Comparison of ENCODE assay signal across 14 mouse cellular contexts in the genomic region with DNA sequence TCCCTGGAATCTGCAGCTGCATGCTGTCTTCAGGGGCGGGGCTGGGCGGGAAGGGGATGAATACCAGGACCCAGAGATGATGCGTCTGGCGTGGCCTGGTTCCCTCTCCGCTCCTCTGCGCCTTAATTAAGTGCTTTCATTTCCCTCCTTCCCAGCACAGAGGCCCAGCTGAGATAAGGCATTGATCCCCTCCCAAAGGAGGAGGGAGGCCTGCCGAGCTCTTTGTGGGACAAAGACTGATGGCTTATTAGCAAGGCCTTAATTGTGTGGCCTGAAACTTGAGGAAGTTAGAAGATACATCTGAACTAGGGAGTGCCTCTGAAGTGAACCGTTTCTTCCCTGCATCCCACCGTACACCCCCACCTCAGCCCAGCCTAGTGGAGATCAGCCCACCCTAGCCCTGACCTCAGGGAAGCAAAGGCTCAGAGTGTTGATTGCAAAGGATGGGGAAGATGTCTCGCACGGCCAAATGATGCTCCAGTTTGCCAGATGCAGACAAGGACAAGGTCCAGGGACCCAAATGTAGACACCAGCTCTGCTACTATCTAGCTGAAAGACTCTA.
DNase-seq lines count a peak whose midpoint lies in the region; ATAC-seq and TF ChIP-seq lines count a peak whose summit lies in the region.
"Had no signal": no experiment of that assay in that cellular context is flagged by ENCODE, and none has a peak within 500 bp of the region (broad histone marks: within the 10 kb centered on the region; RNA-seq: fewer than 3 reads in every experiment).

No protein-coding gene starts in this region.

- TF ChIP-seq CTCF in ES-Bruce4 (IDR thresholded peaks at IDR 0.05; ENCODE audit: low read depth, low read length): no peak
- no peak for TF ChIP-seq CTCF in intestine, postnatal 0 days (IDR thresholded peaks at IDR 0.05; ENCODE audit: low read depth)
- TF ChIP-seq CTCF in lung, postnatal 0 days (IDR thresholded peaks at IDR 0.05): no peak

- no peak overlapping the region for H3K4me2 ChIP-seq in heart, embryonic 13.5 days
- no peak overlapping the region for H3K4me2 ChIP-seq in intestine, postnatal 0 days (replicated peaks; ENCODE audit: low read depth)
- H3K4me2 ChIP-seq in lung, postnatal 0 days (replicated peaks; ENCODE audit: low read depth, low read length): no peak overlapping the region
- H3K4me2 ChIP-seq: liver, embryonic 13.5 days had no signal

- no peak for ATAC-seq in heart, embryonic 13.5 days (ENCODE audit: extremely low read depth, insufficient number of reproducible peaks, low FRiP score, low TSS enrichment)
- ATAC-seq in intestine, postnatal 0 days: no peak
- ATAC-seq in megakaryocyte-erythroid progenitor cell, adult 5-6 weeks (replicated peaks; ENCODE audit: low FRiP score, low TSS enrichment, poor library complexity, severe bottlenecking): no peak
- ATAC-seq in lung, postnatal 0 days: no peak

- TF ChIP-seq EP300 in ES-Bruce4 (IDR thresholded peaks at IDR 0.05; ENCODE audit: insufficient read depth, low read depth, low read length): no peak
- no peak for TF ChIP-seq EP300 in lung, postnatal 0 days (IDR thresholded peaks at IDR 0.05)

- 18% methylated on average over 11 of the region's 11 CpGs for WGBS in heart, embryonic 13.5 days
- 9% methylated on average over 11 of the region's 11 CpGs for WGBS in forebrain, embryonic 10.5 days
- WGBS in intestine, postnatal 0 days: 21% methylated on average over 11 of the region's 11 CpGs
- 15% methylated on average over 11 of the region's 11 CpGs for WGBS in lung, postnatal 0 days

- H3K27me3 ChIP-seq in heart, embryonic 13.5 days (replicated peaks): peaks cover 45% of the 10 kb centered on the region
- no peaks in the 10 kb centered on the region for H3K27me3 ChIP-seq in ES-Bruce4 (ENCODE audit: control insufficient read depth, insufficient read depth, low read length, poor library complexity, severe bottlenecking)
- peaks cover 87% of the 10 kb centered on the region for H3K27me3 ChIP-seq in forebrain, embryonic 10.5 days (ENCODE audit: poor library complexity, severe bottlenecking)
- no peaks in the 10 kb centered on the region; the same call in 1 of the 2 replicates for H3K27me3 ChIP-seq in intestine, postnatal 0 days (replicated peaks; ENCODE audit: control insufficient read depth, insufficient read depth, low read length)
- H3K27me3 ChIP-seq in lung, postnatal 0 days (replicated peaks; ENCODE audit: insufficient read depth, low read length): no peaks in the 10 kb centered on the region

- H3K36me3 ChIP-seq in heart, embryonic 13.5 days: no peaks in the 10 kb centered on the region
- no peaks in the 10 kb centered on the region for H3K36me3 ChIP-seq in ES-Bruce4 (ENCODE audit: control insufficient read depth, insufficient read depth, low read length, poor library complexity, severe bottlenecking)
- H3K36me3 ChIP-seq in forebrain, embryonic 10.5 days (replicated peaks): no peaks in the 10 kb centered on the region
- no peaks in the 10 kb centered on the region for H3K36me3 ChIP-seq in intestine, postnatal 0 days (ENCODE audit: control insufficient read depth, insufficient read depth)
- H3K36me3 ChIP-seq in lung, postnatal 0 days (ENCODE audit: insufficient read depth, low read length): no peaks in the 10 kb centered on the region
- H3K36me3 ChIP-seq: liver, embryonic 13.5 days had no signal

- no peak for TF ChIP-seq POLR2A in ES-Bruce4 (IDR thresholded peaks at IDR 0.05; ENCODE audit: insufficient read depth, low read length)

- H3K27ac ChIP-seq in heart, embryonic 13.5 days (replicated peaks): no peak overlapping the region
- no peak overlapping the region for H3K27ac ChIP-seq in ES-Bruce4 (ENCODE audit: insufficient read depth, low read length)
- peak overlapping the region; percentile 82 for H3K27ac ChIP-seq in forebrain, embryonic 10.5 days
- no peak overlapping the region for H3K27ac ChIP-seq in intestine, postnatal 0 days (ENCODE audit: low read depth, low read length)
- no peak overlapping the region for H3K27ac ChIP-seq in lung, postnatal 0 days (ENCODE audit: low read length)
- H3K27ac ChIP-seq: liver, embryonic 13.5 days; macrophage had no signal

- no peak overlapping the region for H3K4me3 ChIP-seq in heart, embryonic 13.5 days
- no peak overlapping the region for H3K4me3 ChIP-seq in ES-Bruce4 (ENCODE audit: low read depth, low read length)
- H3K4me3 ChIP-seq in forebrain, embryonic 10.5 days: peak overlapping the region; percentile 41
- no peak overlapping the region for H3K4me3 ChIP-seq in intestine, postnatal 0 days (ENCODE audit: low read depth, low read length)
- no peak overlapping the region for H3K4me3 ChIP-seq in lung, postnatal 0 days (ENCODE audit: low read depth, low read length)
- H3K4me3 ChIP-seq: erythroblast, embryonic 14.5 days; liver, embryonic 13.5 days had no signal

- 0 out of 2 replicates have a peak overlapping the region, but pooled peaks have one; percentile 11 for H3K9ac ChIP-seq in heart, embryonic 13.5 days
- H3K9ac ChIP-seq in ES-Bruce4 (ENCODE audit: low read depth, poor library complexity, severe bottlenecking): peak overlapping the region; percentile 12; the same call in 1 of the 2 replicates
- 0 out of 2 replicates have a peak overlapping the region, but pooled peaks have one; percentile 7 for H3K9ac ChIP-seq in intestine, postnatal 0 days (ENCODE audit: low read depth, low read length)
- H3K9ac ChIP-seq in lung, postnatal 0 days (replicated peaks; ENCODE audit: low read depth): no peak overlapping the region
- H3K9ac ChIP-seq: liver, embryonic 13.5 days had no signal

- H3K9me3 ChIP-seq in heart, embryonic 13.5 days: no peaks in the 10 kb centered on the region
- H3K9me3 ChIP-seq in ES-Bruce4 (replicated peaks; ENCODE audit: control insufficient read depth, insufficient read depth, low read length, poor library complexity, severe bottlenecking): no peaks in the 10 kb centered on the region
- no peaks in the 10 kb centered on the region for H3K9me3 ChIP-seq in forebrain, embryonic 10.5 days
- no peaks in the 10 kb centered on the region for H3K9me3 ChIP-seq in intestine, postnatal 0 days (ENCODE audit: control insufficient read depth)
- no peaks in the 10 kb centered on the region for H3K9me3 ChIP-seq in lung, postnatal 0 days (ENCODE audit: low read length)
- H3K9me3 ChIP-seq: liver, embryonic 13.5 days had no signal

- H3K4me1 ChIP-seq in heart, embryonic 13.5 days: peaks cover 2% of the 10 kb centered on the region; the same call in 1 of the 2 replicates
- peaks cover 4% of the 10 kb centered on the region for H3K4me1 ChIP-seq in ES-Bruce4 (ENCODE audit: control insufficient read depth, insufficient read depth, low read length)
- H3K4me1 ChIP-seq in forebrain, embryonic 10.5 days: peaks cover 48% of the 10 kb centered on the region
- no peaks in the 10 kb centered on the region for H3K4me1 ChIP-seq in intestine, postnatal 0 days (replicated peaks; ENCODE audit: control insufficient read depth, insufficient read depth, low read length)
- H3K4me1 ChIP-seq in lung, postnatal 0 days (ENCODE audit: insufficient read depth, low read depth, low read length): no peaks in the 10 kb centered on the region
- H3K4me1 ChIP-seq: liver, embryonic 13.5 days had no signal

- no peak for DNase-seq in heart, adult 9 months (ENCODE audit: low spot score in 2 of 2)
- DNase-seq in forebrain, embryonic 10.5 days (ENCODE audit: extremely low spot score, low spot score): peak; percentile 47
- no peak for DNase-seq in adipocyte (ENCODE audit: low spot score)
- no peak for DNase-seq in lung, postnatal 0 days (ENCODE audit: low spot score)
- DNase-seq: heart, adult 11 months; liver, embryonic 13.5 days; spleen, adult 18-20 months; thymus, postnatal 36 days had no signal
